Mouse (Mus musculus) C2C12 (cell line): ENCODE data around the gene Olfr747. TPM values are rescaled to one million over a fixed set of nuclear protein-coding genes. Genes with fewer than 3 reads are reported as not detected.

Experiments
- H3K27me3 ChIP-seq: one replicate; pipeline ENCODE4 v1.6.1; 2011; ENCODE audit not compliant: control insufficient read depth, insufficient read depth, insufficient read length
- H3K36me3 ChIP-seq: one replicate; pipeline ENCODE4 v1.6.1; 2011; ENCODE audit not compliant: control insufficient read depth, insufficient read depth
- H3K4me3 ChIP-seq: one replicate; pipeline ENCODE4 v1.5.1; 2011; ENCODE audit warnings: mild to moderate bottlenecking, control low read depth; ENCODE audit not compliant: poor library complexity, insufficient read depth, severe bottlenecking
- H3K79me2 ChIP-seq: one replicate; pipeline ENCODE4 v1.6.1; 2011; ENCODE audit not compliant: control insufficient read depth, insufficient read depth
- H3K79me3 ChIP-seq: one replicate; pipeline ENCODE4 v1.6.1; 2011; ENCODE audit warnings: low read depth, control low read depth
- H3ac ChIP-seq: one replicate; pipeline ENCODE3; 2011; ENCODE audit warnings: low read depth; ENCODE audit not compliant: control insufficient read depth, insufficient read length
- CEBPB ChIP-seq: IDR thresholded peaks from one replicate; pipeline ENCODE4 v1.6.1; 2011; ENCODE audit warnings: low read depth, mild to moderate bottlenecking, control low read depth, moderate library complexity
- CTCF ChIP-seq: IDR thresholded peaks from one replicate; pipeline ENCODE4 v1.5.1; 2011; ENCODE audit not compliant: control insufficient read depth, insufficient read depth, insufficient read length
- FOSL1 ChIP-seq: IDR thresholded peaks from one replicate; pipeline ENCODE4 v1.8.0; 2011; ENCODE audit warnings: mild to moderate bottlenecking, low read length; ENCODE audit not compliant: poor library complexity, insufficient read depth, severe bottlenecking
- MAX ChIP-seq: IDR thresholded peaks from one replicate; pipeline ENCODE4 v1.6.1; 2011; ENCODE audit warnings: mild to moderate bottlenecking, control low read depth
- MYOD1 ChIP-seq: IDR thresholded peaks from one replicate; pipeline ENCODE4 v1.6.1; 2011; ENCODE audit warnings: low read depth; ENCODE audit not compliant: control insufficient read depth, insufficient read length
- MYOG ChIP-seq: IDR thresholded peaks from one replicate; pipeline ENCODE4 v1.6.1; 2011; ENCODE audit not compliant: control insufficient read depth, insufficient read length; ENCODE audit errors: extremely low read depth
- USF1 ChIP-seq: IDR thresholded peaks from one replicate; pipeline ENCODE4 v1.6.1; 2011; ENCODE audit warnings: low read depth, mild to moderate bottlenecking, control low read depth, moderate library complexity
- polyA plus RNA-seq: library from polyadenylated mRNA; unstranded; fragments of >200 nt; fragmentation: generic; extraction: Trizol; gene quantifications from one replicate; pipeline ENCODE4 v1.2.1, GENCODE M21; 2012; ENCODE audit warnings: missing spikeins

Olfr747 gene
- polyA plus RNA-seq, 1 experiment, result not detected

GRCm38 (mm10) chr14:50639088-50639487 is 53.9 kb downstream of the Olfr747 start, which contains the start of gene Olfr745:
Gene Olfr745 (plus strand): TSS chr14:50639388.
- TF ChIP-seq MYOG (no peak), CEBPB (no peak), MAX (no peak), FOSL1 (no peak), USF1 (no peak), MYOD1 (no peak), CTCF (no peak)
- Histone ChIP-seq H3K36me3 (no peaks in the 10 kb centered on the region), H3K79me3 (no peaks in the 10 kb centered on the region), H3K79me2 (no peaks in the 10 kb centered on the region), H3ac (no peak within 1 kb of the TSS), H3K27me3 (no peaks in the 10 kb centered on the region), H3K4me3 (no peak within 1 kb of the TSS)

Other genes starting within 250 kb of the Olfr747 start
- gene Olfr740, start 247.7 kb downstream of the Olfr747 start, polyA plus RNA-seq, result not detected
- gene Olfr741, start 220.5 kb downstream of the Olfr747 start, polyA plus RNA-seq, result not detected
- gene Olfr742, start 189.6 kb downstream of the Olfr747 start, polyA plus RNA-seq, result not detected
- not detected for gene Olfr743, start 171.4 kb downstream of the Olfr747 start, polyA plus RNA-seq
- not detected for gene Olfr744, start 78.3 kb downstream of the Olfr747 start, polyA plus RNA-seq
- not detected for gene Olfr745, start 53.8 kb downstream of the Olfr747 start, polyA plus RNA-seq
- not detected for gene Olfr746, start 46.1 kb downstream of the Olfr747 start, polyA plus RNA-seq
- not detected for gene Olfr748, start 14.2 kb upstream of the Olfr747 start, polyA plus RNA-seq
- gene Olfr749, start 51.9 kb upstream of the Olfr747 start, polyA plus RNA-seq, result not detected
- 19.7 TPM for gene Ttc5, start 92.3 kb upstream of the Olfr747 start, polyA plus RNA-seq
- 1.6 TPM for gene Ccnb1ip1, start 114.5 kb upstream of the Olfr747 start, polyA plus RNA-seq
- gene Parp2, start 114.6 kb upstream of the Olfr747 start, polyA plus RNA-seq, result 18.2 TPM
- 9.9 TPM for gene Tep1, start 177.4 kb upstream of the Olfr747 start, polyA plus RNA-seq
- 0.26 TPM for gene Klhl33, start 204.3 kb upstream of the Olfr747 start, polyA plus RNA-seq
- gene Osgep, start 231.7 kb upstream of the Olfr747 start, polyA plus RNA-seq, result 54.5 TPM
- gene Apex1, start 231.8 kb upstream of the Olfr747 start, polyA plus RNA-seq, result 289 TPM
- gene Pip4p1, start 237.7 kb upstream of the Olfr747 start, polyA plus RNA-seq, result 93.6 TPM
- 67.0 TPM for gene Pnp, start 237.9 kb upstream of the Olfr747 start, polyA plus RNA-seq